Mouse (Mus musculus) limb, embryonic 13.5 days (tissue): ENCODE data around the gene Hist1h3c. TPM values are rescaled to one million over a fixed set of nuclear protein-coding genes. Genes with fewer than 3 reads are reported as not detected.
A peak's percentile ranks its signal among the peaks of the same experiment; 100 is the strongest.
"Not testable (repeated sequence)": the region's sequence is repeated elsewhere in the genome, so short reads cannot be mapped to it uniquely, and the experiment has no call there.

Experiments
- ATAC-seq: fragments of 200-750 bp; cut with Nextera tagmentation; 2 replicates; pipeline ENCODE4 v1.8.0; 2017; ENCODE audit warnings: low read depth, moderate number of reproducible peaks, moderate TSS enrichment; ENCODE audit not compliant: low FRiP score
- H3K27ac ChIP-seq: fragments of 300-500 bp; sonication (generic); 2 replicates; pipeline ENCODE4 v1.5.1; 2015; ENCODE audit warnings: inconsistent platforms, mild to moderate bottlenecking, moderate library complexity
- H3K27me3 ChIP-seq: fragments of 300-500 bp; sonication (generic); 2 replicates; pipeline ENCODE4 v1.6.1; 2015; ENCODE audit warnings: mild to moderate bottlenecking, inconsistent platforms
- H3K36me3 ChIP-seq: fragments of 300-500 bp; sonication (generic); 2 replicates; pipeline ENCODE4 v1.6.1; 2015; ENCODE audit warnings: inconsistent platforms, mild to moderate bottlenecking, moderate library complexity
- H3K4me1 ChIP-seq: fragments of 300-500 bp; sonication (generic); 2 replicates; pipeline ENCODE4 v1.6.1; 2015; ENCODE audit warnings: inconsistent platforms
- H3K4me2 ChIP-seq: fragments of 300-500 bp; sonication (generic); replicated peaks from 2 replicates; pipeline ENCODE4 v1.6.1; 2015; ENCODE audit warnings: inconsistent platforms, mild to moderate bottlenecking, moderate library complexity
- H3K4me3 ChIP-seq: fragments of 300-500 bp; sonication (generic); 2 replicates; pipeline ENCODE4 v1.5.1; 2015; ENCODE audit warnings: moderate library complexity, mild to moderate bottlenecking, inconsistent platforms
- H3K9ac ChIP-seq: fragments of 300-500 bp; sonication (generic); 2 replicates; pipeline ENCODE4 v1.6.1; 2015; ENCODE audit warnings: mild to moderate bottlenecking, inconsistent platforms
- H3K9me3 ChIP-seq: fragments of 300-500 bp; sonication (generic); 2 replicates; pipeline ENCODE4 v1.6.1; 2016; ENCODE audit warnings: inconsistent platforms
- WGBS: fragments of 180-500 bp; shearing (Covaris S2); methylation state at CpG from one replicate; pipeline ENCODE4 v1.1.7; 2015; 5-methylcytosine and 5-hydroxymethylcytosine counted together
- polyA plus RNA-seq: library from polyadenylated mRNA; unstranded; fragments of >200 nt; fragmentation: Nextera tagmentation; extraction: Ambion mirVana; gene quantifications from 2 replicates; pipeline ENCODE4 v1.2.1, GENCODE M21; 2015

Gene Hist1h3c
- polyA plus RNA-seq, 1 experiment from 2014 or later: 20.6 TPM

- Histone ChIP-seq H3K4me3 (no peak overlapping the region), H3K9me3 (no peaks in the 10 kb centered on the region), H3K4me2 (no peak overlapping the region), H3K27me3 (no peaks in the 10 kb centered on the region), H3K9ac (no peak overlapping the region), H3K36me3 (no peaks in the 10 kb centered on the region), H3K4me1 (no peaks in the 10 kb centered on the region), H3K27ac (no peak overlapping the region)
- WGBS: 23% methylated on average over 8 of the region's 8 CpGs
- no peak for ATAC-seq
Measured at GRCm38 (mm10) chr13:23732156-23732804, 13.1 kb downstream of the Hist1h3c start.

- no peaks in the 10 kb centered on the region for H3K4me1 ChIP-seq
- 47% methylated on average over 8 of the region's 8 CpGs for WGBS
- H3K9me3 ChIP-seq: no peaks in the 10 kb centered on the region
- ATAC-seq: no peak
- H3K4me2 ChIP-seq: no peak overlapping the region
- H3K27me3 ChIP-seq: no peaks in the 10 kb centered on the region
- no peak overlapping the region for H3K9ac ChIP-seq
- no peak overlapping the region for H3K27ac ChIP-seq
- no peaks in the 10 kb centered on the region for H3K36me3 ChIP-seq
- H3K4me3 ChIP-seq: no peak overlapping the region
Measured at GRCm38 (mm10) chr13:23730479-23730878, 14.9 kb downstream of the Hist1h3c start.

- Histone ChIP-seq H3K4me3 (no peak overlapping the region), H3K27ac (no peak overlapping the region), H3K4me1 (no peaks in the 10 kb centered on the region), H3K36me3 (no peaks in the 10 kb centered on the region), H3K9ac (no peak overlapping the region), H3K27me3 (no peaks in the 10 kb centered on the region), H3K4me2 (no peak overlapping the region), H3K9me3 (no peaks in the 10 kb centered on the region)
- 90% methylated on average over 5 of the region's 5 CpGs for WGBS
- ATAC-seq: no peak
Measured at GRCm38 (mm10) chr13:23729706-23730105, 15.7 kb downstream of the Hist1h3c start.

DNA sequence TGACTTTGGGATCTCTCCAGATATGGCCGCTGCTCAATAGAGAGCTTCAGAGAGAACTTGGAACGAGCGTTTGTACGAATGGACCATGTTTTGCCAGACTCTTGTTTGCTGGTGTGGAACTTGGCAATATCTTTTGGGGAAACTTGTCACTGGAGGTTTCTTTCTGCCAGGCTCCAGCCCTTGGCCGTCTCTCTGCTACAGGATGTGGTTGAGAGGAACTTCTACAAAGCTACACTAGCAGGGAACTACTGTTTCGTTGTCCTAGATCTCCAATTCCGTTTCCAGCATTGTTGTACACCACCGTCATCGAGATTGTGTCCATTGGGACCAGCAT, 16.2 kb downstream of the Hist1h3c start:
- Histone ChIP-seq H3K9me3 (no peaks in the 10 kb centered on the region), H3K27ac (no peak overlapping the region), H3K27me3 (no peaks in the 10 kb centered on the region), H3K9ac (no peak overlapping the region), H3K4me3 (no peak overlapping the region), H3K4me1 (no peaks in the 10 kb centered on the region), H3K4me2 (no peak overlapping the region), H3K36me3 (no peaks in the 10 kb centered on the region)
- WGBS: 94% methylated on average over 9 of the region's 9 CpGs
- no peak for ATAC-seq

GRCm38 (mm10) chr13:23728472-23729191, 16.8 kb downstream of the Hist1h3c start:
- no peak overlapping the region for H3K27ac ChIP-seq
- no peaks in the 10 kb centered on the region for H3K9me3 ChIP-seq
- no peaks in the 10 kb centered on the region for H3K27me3 ChIP-seq
- no peak for ATAC-seq
- no peak overlapping the region for H3K4me2 ChIP-seq
- H3K36me3 ChIP-seq: no peaks in the 10 kb centered on the region
- H3K9ac ChIP-seq: no peak overlapping the region
- 88% methylated on average over 18 of the region's 18 CpGs for WGBS
- H3K4me1 ChIP-seq: no peaks in the 10 kb centered on the region
- no peak overlapping the region for H3K4me3 ChIP-seq

GRCm38 (mm10) chr13:23725213-23725612, 20.2 kb downstream of the Hist1h3c start:
- H3K4me3 ChIP-seq: no peak overlapping the region
- H3K27ac ChIP-seq: no peak overlapping the region
- H3K36me3 ChIP-seq: no peaks in the 10 kb centered on the region
- no peaks in the 10 kb centered on the region for H3K27me3 ChIP-seq
- 22% methylated on average over 1 of the region's 1 CpGs for WGBS
- no peak overlapping the region for H3K4me2 ChIP-seq
- no peaks in the 10 kb centered on the region for H3K4me1 ChIP-seq
- H3K9ac ChIP-seq: no peak overlapping the region
- no peaks in the 10 kb centered on the region for H3K9me3 ChIP-seq
- no peak for ATAC-seq

GRCm38 (mm10) chr13:23724239-23724638, 21.2 kb downstream of the Hist1h3c start:
- Histone ChIP-seq H3K27ac (no peak overlapping the region), H3K4me1 (no peaks in the 10 kb centered on the region), H3K27me3 (no peaks in the 10 kb centered on the region), H3K4me3 (no peak overlapping the region), H3K9ac (no peak overlapping the region), H3K4me2 (no peak overlapping the region), H3K9me3 (no peaks in the 10 kb centered on the region), H3K36me3 (no peaks in the 10 kb centered on the region)
- WGBS: 83% methylated on average over 4 of the region's 4 CpGs
- no peak for ATAC-seq

DNA sequence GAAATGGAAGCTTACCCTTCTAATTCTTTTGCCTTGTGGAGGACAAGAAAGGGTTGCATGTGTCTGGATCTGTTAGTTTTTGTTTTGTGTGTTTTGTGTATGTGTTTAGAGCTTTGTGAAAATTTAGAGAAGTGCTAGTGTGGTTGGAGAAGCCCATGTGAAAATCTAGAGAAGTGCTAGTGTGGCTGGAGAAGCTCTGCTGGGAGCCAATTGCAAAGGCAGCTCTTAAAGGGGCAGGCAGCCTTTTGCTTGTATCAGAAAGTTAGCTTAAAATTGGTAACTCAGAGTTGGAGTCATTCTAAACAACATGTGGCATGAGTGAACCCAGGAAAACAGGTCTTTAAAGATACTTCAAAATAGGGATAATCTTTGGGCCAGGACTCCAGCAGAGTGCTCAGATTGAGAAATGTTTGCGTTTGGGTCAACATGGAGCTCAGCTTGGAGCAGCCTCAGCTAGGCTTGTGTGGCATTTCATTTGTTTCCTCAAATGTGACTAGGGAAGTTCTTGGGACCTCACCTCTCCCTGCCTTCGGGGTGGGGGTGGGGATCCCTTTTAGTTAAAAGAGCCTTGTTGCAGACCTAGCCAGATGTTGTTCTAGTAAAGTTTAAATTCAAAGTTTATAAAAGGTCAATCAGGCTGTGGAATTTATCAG, 27.7 kb downstream of the Hist1h3c start:
- not testable (repeated sequence) for H3K4me2 ChIP-seq, H3K9me3 ChIP-seq, ATAC-seq, H3K27me3 ChIP-seq, H3K36me3 ChIP-seq, H3K27ac ChIP-seq, H3K4me3 ChIP-seq
- Histone ChIP-seq H3K4me1 (peaks cover 15% of the 10 kb centered on the region), H3K9ac (0 out of 2 replicates have a peak overlapping the region, but pooled peaks have one; percentile 50)
- 10% methylated on average over 2 of the region's 2 CpGs for WGBS

- Histone ChIP-seq H3K36me3 (no peaks in the 10 kb centered on the region), H3K4me1 (peaks cover 15% of the 10 kb centered on the region), H3K4me2 (no peak overlapping the region), H3K9me3 (no peaks in the 10 kb centered on the region), H3K9ac (0 out of 2 replicates have a peak overlapping the region, but pooled peaks have one; percentile 50), H3K27ac (no peak overlapping the region), H3K27me3 (no peaks in the 10 kb centered on the region), H3K4me3 (no peak overlapping the region)
- WGBS: 48% methylated on average over 11 of the region's 11 CpGs
- no peak for ATAC-seq
Measured at GRCm38 (mm10) chr13:23717176-23717575, 28.2 kb downstream of the Hist1h3c start.

DNA sequence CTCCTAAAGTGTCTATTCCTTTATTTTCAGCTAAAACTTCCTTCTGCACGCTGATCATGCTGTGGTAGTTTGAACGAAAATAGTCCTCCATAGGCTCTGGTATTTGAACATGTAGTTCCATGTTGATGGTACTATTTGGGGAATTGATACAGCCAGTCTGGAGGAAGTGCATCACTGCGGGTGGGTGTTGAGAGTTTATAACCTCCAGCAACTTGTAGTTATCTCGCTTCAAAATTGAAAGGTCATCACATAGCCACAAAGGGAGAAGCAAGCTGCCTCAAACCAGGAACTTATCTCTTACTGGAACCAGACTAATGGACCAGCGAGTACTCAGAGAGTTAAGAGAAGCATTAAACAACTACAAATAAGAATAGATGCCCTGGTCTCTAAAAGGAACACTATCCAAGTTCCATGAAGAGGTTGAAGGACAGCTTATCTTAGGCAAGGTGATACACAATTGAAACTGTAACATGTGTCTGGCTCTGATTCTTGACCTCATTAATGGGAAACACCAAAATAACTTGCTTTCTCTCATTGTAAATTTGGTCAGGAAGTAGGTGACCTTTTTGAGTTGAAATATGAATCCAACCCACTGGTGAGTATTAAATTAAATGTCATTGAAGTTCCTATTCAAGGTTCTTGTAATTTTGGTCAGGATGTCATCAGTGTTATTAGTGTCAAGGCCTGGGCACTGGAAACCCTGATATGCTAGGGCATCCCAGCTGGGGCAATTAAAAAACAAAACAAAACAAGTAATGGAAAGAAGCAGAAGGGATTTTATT, 28.9 kb downstream of the Hist1h3c start:
- Histone ChIP-seq H3K9ac (no peak overlapping the region), H3K36me3 (no peaks in the 10 kb centered on the region), H3K4me2 (no peak overlapping the region), H3K27ac (no peak overlapping the region), H3K4me1 (peaks cover 15% of the 10 kb centered on the region), H3K4me3 (no peak overlapping the region), H3K9me3 (no peaks in the 10 kb centered on the region), H3K27me3 (no peaks in the 10 kb centered on the region)
- 85% methylated on average over 5 of the region's 5 CpGs for WGBS
- no peak for ATAC-seq

- 1% methylated on average over 15 of the region's 17 CpGs for WGBS
- peak within 1 kb of the TSS; percentile 28; the same call in 1 of the 2 replicates for H3K27ac ChIP-seq
- peaks cover 29% of the 10 kb centered on the region for H3K4me1 ChIP-seq
- H3K9ac ChIP-seq: peak within 1 kb of the TSS; percentile 70
- no peaks in the 10 kb centered on the region for H3K36me3 ChIP-seq
- ATAC-seq: peak; percentile 59; the same call in 1 of the 2 replicates
- H3K27me3 ChIP-seq: no peaks in the 10 kb centered on the region
- peak within 1 kb of the TSS; percentile 74 for H3K4me2 ChIP-seq
- no peaks in the 10 kb centered on the region for H3K9me3 ChIP-seq
- H3K4me3 ChIP-seq: peak within 1 kb of the TSS; percentile 46
Measured at GRCm38 (mm10) chr13:23710374-23711089, 34.9 kb downstream of the Hist1h3c start, which contains the start of gene Hfe. Hfe (minus strand) TSS chr13:23710854.
